Mouse (Mus musculus) G1E-ER4 (cell line): ENCODE results near the gene Gm17677. TPM values are rescaled to one million over a fixed set of nuclear protein-coding genes. Genes with fewer than 3 reads are reported as not detected.

Experiments
- GATA1 ChIP-seq: IDR thresholded peaks from one replicate; pipeline ENCODE4 v1.8.0; 2012; ENCODE audit warnings: low read length, inconsistent platforms
- polyA plus RNA-seq: library from polyadenylated mRNA; stranded (reverse); fragments of >175 nt; gene quantifications from 2 replicates; pipeline ENCODE4 v1.2.3, GENCODE M21; 2012

The Gm17677 gene
- not detected in 2 replicates for polyA plus RNA-seq

- no peak for TF ChIP-seq GATA1
Observed at GRCm38 (mm10) chr9:35740749-35741148, at the start of gene Gm17677. TSS of gene Gm17677 (plus strand) at chr9:35741049.

DNA sequence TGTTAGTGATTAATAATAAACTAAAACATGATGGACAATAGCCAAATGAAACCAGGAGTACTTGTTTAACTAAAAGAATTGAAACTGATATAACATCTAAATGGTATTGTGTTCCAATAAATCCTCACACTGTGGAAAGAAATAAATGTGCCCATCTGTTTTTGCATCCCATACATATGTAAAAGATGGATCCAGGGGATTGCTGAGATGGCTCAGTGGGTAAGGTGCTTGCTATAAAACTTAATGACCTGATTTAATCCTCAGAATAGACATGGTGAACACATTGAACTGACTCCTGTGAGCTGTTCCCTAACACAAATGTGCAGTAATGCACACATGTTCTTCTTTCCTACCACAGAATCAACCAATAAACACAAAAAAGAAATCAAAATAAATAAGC is 48.9 kb upstream of the Gm17677 start:
- no peak for TF ChIP-seq GATA1

- no peak for TF ChIP-seq GATA1
Observed at GRCm38 (mm10) chr9:35707265-35707664, 33.6 kb upstream of the Gm17677 start.

DNA sequence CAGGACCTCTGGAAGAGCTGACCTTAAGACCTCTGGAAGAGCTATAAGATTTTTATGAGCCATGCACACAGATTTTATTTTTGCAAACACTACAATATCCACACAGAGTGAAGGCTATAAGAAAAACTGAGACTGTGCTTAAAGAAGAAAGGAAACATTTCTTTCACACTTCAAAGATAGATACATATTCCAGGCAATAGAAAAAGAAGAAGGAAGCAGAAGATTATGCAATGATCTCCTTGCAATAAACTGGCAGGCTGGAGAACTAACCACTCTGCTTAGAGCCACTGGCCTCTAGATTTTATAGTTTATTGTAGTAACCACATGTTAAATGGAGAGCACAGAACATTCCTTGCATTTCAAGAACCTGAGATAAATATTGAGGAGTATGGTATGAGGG is 16.0 kb downstream of the Gm17677 start:
- TF ChIP-seq GATA1, result no peak

DNA sequence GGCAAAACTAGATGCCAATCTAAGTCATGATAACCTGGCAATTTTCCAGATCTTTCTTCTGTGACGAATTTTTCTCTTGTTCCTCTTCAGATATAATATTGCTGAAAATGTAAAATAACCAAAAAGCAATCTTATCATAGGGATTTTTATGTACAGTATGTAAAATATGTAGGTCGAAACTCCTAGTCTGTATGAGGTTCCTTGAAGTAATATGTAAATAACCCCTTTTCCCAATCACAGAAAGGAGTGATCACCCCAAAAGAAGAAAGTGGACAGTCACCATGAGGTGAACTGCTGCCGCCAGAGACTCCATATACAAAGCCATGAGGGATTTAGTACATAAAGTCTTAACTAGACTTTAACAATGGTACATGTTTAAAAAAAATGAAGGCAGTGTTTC is 37.2 kb downstream of the Gm17677 start, which contains the start of gene Gm17727:
Gm17727 (minus strand) TSS at position 101 of the 400 bp plus-strand sequence.
- no peak for TF ChIP-seq GATA1

DNA sequence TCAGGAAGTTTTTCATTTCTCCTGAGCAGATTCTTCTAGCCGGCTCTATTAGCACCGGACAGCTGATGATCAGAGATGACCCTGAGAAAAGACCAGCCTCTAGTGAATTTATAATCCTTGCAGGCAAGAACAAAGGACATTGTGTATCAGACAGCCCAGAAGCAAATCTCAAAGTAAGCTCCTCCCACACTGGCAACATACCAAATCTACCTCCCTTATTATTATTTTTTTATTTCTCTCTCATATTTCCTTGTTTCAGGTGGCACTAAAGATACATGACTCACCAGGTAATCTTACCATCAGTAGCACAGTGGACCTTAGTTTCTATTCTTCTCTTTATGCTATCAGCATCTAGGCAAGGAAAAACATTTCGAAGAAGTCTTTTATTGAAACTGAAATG is 49.2 kb downstream of the Gm17677 start, which contains the start of the genes Gm27235 and D730048I06Rik:
Gm27235 (minus strand) TSS at position 101 of the 400 bp plus-strand sequence.
D730048I06Rik (minus strand) TSS at position 112 of the 400 bp plus-strand sequence.
- no peak for TF ChIP-seq GATA1

Other genes starting within 250 kb of the Gm17677 start
- gene Gm1113, start 222.8 kb upstream of the Gm17677 start, polyA plus RNA-seq, result not detected in 2 replicates
- not detected in 2 replicates for gene Ddx25, start 182.5 kb upstream of the Gm17677 start, polyA plus RNA-seq
- 0.92 and 1.4 TPM in 2 replicates for gene Pus3, start 182.5 kb upstream of the Gm17677 start, polyA plus RNA-seq
- 0.30 and 0.33 TPM in 2 replicates for gene Pate2, start 170.8 kb upstream of the Gm17677 start, polyA plus RNA-seq
- gene Hyls1, start 170.7 kb upstream of the Gm17677 start, polyA plus RNA-seq, result 2.4 and 3.0 TPM in 2 replicates
- gene Pate4, start 129.1 kb upstream of the Gm17677 start, polyA plus RNA-seq, result not detected in 2 replicates
- not detected in 2 replicates for gene Pate3, start 92.8 kb upstream of the Gm17677 start, polyA plus RNA-seq
- not detected in 2 replicates for gene Pate1, start 53.7 kb upstream of the Gm17677 start, polyA plus RNA-seq
- gene Gm17727, start 37.1 kb downstream of the Gm17677 start, polyA plus RNA-seq, result not detected in 2 replicates
- gene Gm27235, start 49.1 kb downstream of the Gm17677 start, polyA plus RNA-seq, result not detected in 2 replicates
- gene D730048I06Rik, start 49.1 kb downstream of the Gm17677 start, polyA plus RNA-seq, result not detected in 2 replicates
- not detected in 2 replicates for gene 9230110F15Rik, start 103.1 kb downstream of the Gm17677 start, polyA plus RNA-seq
- not detected in 2 replicates for gene 9230113P08Rik, start 167.4 kb downstream of the Gm17677 start, polyA plus RNA-seq